Mouse (Mus musculus) neural tube, embryonic 11.5 days (tissue): Measurements from ENCODE around the gene Rcor1. TPM values are rescaled to one million over a fixed set of nuclear protein-coding genes. Genes with fewer than 3 reads are reported as not detected.

ENCODE experiments used
- ATAC-seq: fragments of 200-750 bp; cut with Nextera tagmentation; 2 replicates; pipeline ENCODE4 v1.8.0; 2017; ENCODE audit warnings: moderate number of reproducible peaks, mild to moderate bottlenecking, moderate TSS enrichment, moderate library complexity; ENCODE audit not compliant: insufficient read depth, low FRiP score, low TSS enrichment
- DNase-seq: peaks from one replicate; pipeline ENCODE4 v3.0.0-alpha.2; 2015; ENCODE audit warnings: low spot score
- H3K27ac ChIP-seq: fragments of 300-500 bp; sonication (generic); 2 replicates; pipeline ENCODE4 v1.5.1; 2014; ENCODE audit warnings: low read depth, mild to moderate bottlenecking, low read length
- H3K27me3 ChIP-seq: fragments of 300-500 bp; sonication (generic); 2 replicates; pipeline ENCODE4 v1.6.1; 2014; ENCODE audit warnings: mild to moderate bottlenecking, low read length, mixed read lengths; ENCODE audit not compliant: control insufficient read depth, insufficient read depth
- H3K36me3 ChIP-seq: fragments of 300-500 bp; sonication (generic); 2 replicates; pipeline ENCODE4 v1.6.1; 2014; ENCODE audit warnings: mild to moderate bottlenecking, low read length, moderate library complexity, mixed read lengths; ENCODE audit not compliant: control insufficient read depth, insufficient read depth
- H3K4me1 ChIP-seq: fragments of 300-500 bp; sonication (generic); 2 replicates; pipeline ENCODE4 v1.6.1; 2014; ENCODE audit warnings: low read length, mixed read lengths; ENCODE audit not compliant: control insufficient read depth, insufficient read depth
- H3K4me2 ChIP-seq: fragments of 300-500 bp; sonication (generic); 2 replicates; pipeline ENCODE4 v1.6.1; 2014; ENCODE audit warnings: low read depth, mild to moderate bottlenecking, moderate library complexity
- H3K4me3 ChIP-seq: fragments of 300-500 bp; sonication (generic); 2 replicates; pipeline ENCODE4 v1.5.1; 2014; ENCODE audit warnings: low read depth, low read length
- H3K9ac ChIP-seq: fragments of 300-500 bp; sonication (generic); 2 replicates; pipeline ENCODE4 v1.6.1; 2014; ENCODE audit warnings: mild to moderate bottlenecking, low read length
- H3K9me3 ChIP-seq: fragments of 300-500 bp; sonication (generic); 2 replicates; pipeline ENCODE4 v1.6.1; 2016; ENCODE audit warnings: low read length; ENCODE audit not compliant: control insufficient read depth
- WGBS: fragments of 180-500 bp; shearing (Covaris S2); extraction: QIAGEN DNeasy Blood & Tissue Kit; methylation state at CpG from one replicate; pipeline ENCODE4 v1.1.7; 2014; 5-methylcytosine and 5-hydroxymethylcytosine counted together
- polyA plus RNA-seq: library from polyadenylated mRNA; unstranded; fragments of >200 nt; fragmentation: Nextera tagmentation; extraction: Ambion mirVana; gene quantifications from 2 replicates; pipeline ENCODE4 v1.2.1, GENCODE M21; 2014

Rcor1 gene
- polyA plus RNA-seq, 1 experiment from 2014 or later, result 16.1 TPM

DNA sequence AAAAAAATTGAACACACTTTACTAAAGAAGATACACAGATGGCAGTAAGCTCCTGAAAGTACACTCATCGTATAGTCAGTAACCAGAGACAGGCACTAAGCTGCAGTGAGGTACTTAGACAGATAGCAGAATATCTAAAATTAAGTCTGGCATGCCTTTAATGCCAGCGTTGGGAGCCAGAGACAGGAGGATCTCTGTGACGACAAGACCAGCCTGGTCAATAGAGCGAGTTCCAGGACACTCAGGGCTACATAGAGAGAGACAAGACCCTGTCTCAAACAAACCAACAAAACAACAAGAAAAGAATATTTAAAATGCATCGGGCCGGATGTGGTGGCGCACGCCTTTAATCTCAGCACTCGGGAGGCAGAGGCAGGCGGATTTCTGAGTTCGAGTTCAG lies 41.1 kb upstream of the Rcor1 start:
- Histone ChIP-seq H3K27ac (no peak overlapping the region), H3K4me3 (no peak overlapping the region), H3K9me3 (no peaks in the 10 kb centered on the region), H3K27me3 (no peaks in the 10 kb centered on the region), H3K9ac (no peak overlapping the region), H3K4me1 (no peaks in the 10 kb centered on the region), H3K4me2 (no peak overlapping the region), H3K36me3 (no peaks in the 10 kb centered on the region)
- WGBS, result 94% methylated on average over 11 of the region's 11 CpGs
- no peak for ATAC-seq
- DNase-seq, result no peak

DNA sequence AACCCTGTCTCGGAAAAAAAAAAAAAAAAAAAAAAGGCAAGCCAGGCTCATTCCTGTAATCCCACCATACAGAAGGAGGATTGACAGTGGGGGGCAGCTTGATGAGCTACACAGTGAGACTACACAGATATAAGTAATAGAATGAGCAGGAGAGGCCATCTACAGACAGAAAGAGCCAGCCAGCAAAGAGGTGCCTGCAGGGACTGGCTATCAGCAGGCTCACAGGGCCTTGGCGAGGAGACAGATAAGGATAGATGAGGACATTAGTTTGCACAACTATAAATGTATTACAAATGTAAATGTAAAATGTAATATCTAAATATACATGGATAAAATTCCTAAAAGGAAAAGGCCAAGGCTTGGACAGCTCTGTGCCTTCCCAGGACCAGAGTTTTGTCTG lies 39.3 kb upstream of the Rcor1 start:
- no peak overlapping the region for H3K4me3 ChIP-seq
- 76% methylated on average over 2 of the region's 2 CpGs for WGBS
- DNase-seq, result no peak
- H3K9me3 ChIP-seq, result no peaks in the 10 kb centered on the region
- no peak for ATAC-seq
- no peak overlapping the region for H3K4me2 ChIP-seq
- H3K27ac ChIP-seq, result no peak overlapping the region
- H3K27me3 ChIP-seq, result no peaks in the 10 kb centered on the region
- no peak overlapping the region for H3K9ac ChIP-seq
- H3K36me3 ChIP-seq, result no peaks in the 10 kb centered on the region
- H3K4me1 ChIP-seq, result no peaks in the 10 kb centered on the region

DNA sequence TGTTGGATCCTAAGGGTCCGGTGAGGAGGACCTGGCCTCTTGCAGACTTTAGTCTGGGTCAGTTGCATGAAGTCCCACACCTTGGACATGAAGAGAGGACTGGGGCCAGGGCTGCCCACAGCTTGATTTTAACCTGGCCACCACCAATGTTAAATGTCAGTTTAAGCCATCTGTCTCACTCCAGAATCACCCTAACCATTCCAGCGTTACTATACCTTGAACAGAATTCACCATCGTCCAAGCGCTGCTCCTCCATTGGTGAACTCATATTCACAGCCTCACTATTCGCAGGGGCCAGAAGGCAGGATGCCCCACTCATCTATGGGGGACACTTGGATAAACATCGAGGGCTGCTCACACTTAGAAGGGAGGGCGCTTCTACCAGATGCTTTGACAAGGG lies 38.2 kb upstream of the Rcor1 start:
- Histone ChIP-seq H3K4me1 (no peaks in the 10 kb centered on the region), H3K4me2 (no peak overlapping the region), H3K27ac (no peak overlapping the region), H3K9me3 (no peaks in the 10 kb centered on the region), H3K27me3 (no peaks in the 10 kb centered on the region), H3K9ac (no peak overlapping the region), H3K36me3 (no peaks in the 10 kb centered on the region), H3K4me3 (no peak overlapping the region)
- DNase-seq (no peak), ATAC-seq (no peak)
- WGBS, result 93% methylated on average over 7 of the region's 7 CpGs

DNA sequence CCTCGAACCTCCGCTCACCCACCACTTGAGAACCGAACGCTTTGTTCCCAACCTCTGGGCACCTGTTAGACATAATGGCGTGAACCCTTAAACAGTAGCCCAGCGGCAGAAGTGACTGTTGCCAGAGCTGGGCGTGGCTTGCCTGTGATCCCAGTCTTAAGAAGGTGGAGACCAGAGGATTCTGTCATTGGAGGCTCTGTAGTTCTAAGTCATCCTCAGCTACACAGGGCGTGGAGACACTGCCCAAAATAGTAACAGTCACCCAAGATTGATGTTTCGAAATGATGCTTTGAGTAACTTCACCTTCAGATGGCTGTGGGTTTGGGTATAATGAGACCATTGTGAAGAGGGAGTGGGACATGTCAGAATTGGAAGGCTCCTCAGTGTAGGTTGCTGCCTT lies 35.0 kb upstream of the Rcor1 start:
- no peaks in the 10 kb centered on the region for H3K9me3 ChIP-seq
- WGBS, result 87% methylated on average over 9 of the region's 9 CpGs
- H3K27ac ChIP-seq, result no peak overlapping the region
- H3K9ac ChIP-seq, result no peak overlapping the region
- no peak for ATAC-seq
- DNase-seq, result no peak
- H3K4me1 ChIP-seq, result no peaks in the 10 kb centered on the region
- H3K36me3 ChIP-seq, result no peaks in the 10 kb centered on the region
- no peak overlapping the region for H3K4me3 ChIP-seq
- H3K27me3 ChIP-seq, result no peaks in the 10 kb centered on the region
- no peak overlapping the region for H3K4me2 ChIP-seq

DNA sequence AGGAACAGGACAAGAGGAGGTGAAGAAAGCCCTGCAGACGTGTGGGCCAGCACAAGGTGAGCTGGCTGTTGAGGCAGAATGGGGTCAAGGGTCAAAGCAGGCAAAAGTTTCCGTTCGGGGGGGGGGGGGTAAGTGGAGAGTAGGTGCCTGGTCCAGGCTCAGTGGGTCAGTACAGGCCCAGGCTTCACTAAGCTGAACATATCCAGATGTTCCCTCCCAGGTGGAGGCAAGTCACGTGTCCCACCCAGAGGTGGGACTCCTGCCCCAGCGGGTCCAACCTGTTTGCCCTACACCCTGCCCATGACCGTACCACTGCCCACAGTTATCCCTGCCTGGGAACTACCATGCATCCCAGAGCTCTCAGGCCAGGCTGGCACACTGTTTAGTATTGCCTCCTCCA lies 33.3 kb upstream of the Rcor1 start:
- Histone ChIP-seq H3K4me3 (no peak overlapping the region), H3K36me3 (no peaks in the 10 kb centered on the region), H3K4me2 (no peak overlapping the region), H3K27me3 (no peaks in the 10 kb centered on the region), H3K9ac (no peak overlapping the region), H3K4me1 (no peaks in the 10 kb centered on the region), H3K27ac (no peak overlapping the region), H3K9me3 (no peaks in the 10 kb centered on the region)
- DNase-seq, result no peak
- ATAC-seq, result no peak
- 79% methylated on average over 6 of the region's 6 CpGs for WGBS

DNA sequence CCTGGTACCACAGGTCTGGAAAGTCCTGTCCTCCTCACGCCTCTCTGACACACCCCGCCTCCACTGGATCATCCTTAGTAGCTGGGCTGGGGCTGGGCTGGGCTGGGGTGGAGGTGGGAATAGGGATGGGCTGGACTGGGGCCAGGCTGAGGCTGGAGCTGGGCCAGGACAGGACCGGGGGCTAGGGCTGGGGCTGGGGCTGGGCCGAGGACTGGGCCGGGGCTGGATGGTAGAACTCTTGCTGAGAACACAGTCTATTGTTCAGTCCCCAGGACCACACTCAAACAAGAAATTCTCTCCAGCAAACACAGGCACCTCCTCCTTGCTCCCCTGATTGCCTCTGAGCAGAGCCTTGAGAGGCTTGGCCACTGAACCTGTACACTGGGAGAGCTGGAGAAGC lies 32.8 kb upstream of the Rcor1 start:
- Histone ChIP-seq H3K9me3 (no peaks in the 10 kb centered on the region), H3K9ac (no peak overlapping the region), H3K4me3 (no peak overlapping the region), H3K36me3 (no peaks in the 10 kb centered on the region), H3K4me1 (no peaks in the 10 kb centered on the region), H3K27me3 (no peaks in the 10 kb centered on the region), H3K27ac (no peak overlapping the region), H3K4me2 (no peak overlapping the region)
- no peak for ATAC-seq
- WGBS, result 76% methylated on average over 5 of the region's 5 CpGs
- DNase-seq, result no peak

DNA sequence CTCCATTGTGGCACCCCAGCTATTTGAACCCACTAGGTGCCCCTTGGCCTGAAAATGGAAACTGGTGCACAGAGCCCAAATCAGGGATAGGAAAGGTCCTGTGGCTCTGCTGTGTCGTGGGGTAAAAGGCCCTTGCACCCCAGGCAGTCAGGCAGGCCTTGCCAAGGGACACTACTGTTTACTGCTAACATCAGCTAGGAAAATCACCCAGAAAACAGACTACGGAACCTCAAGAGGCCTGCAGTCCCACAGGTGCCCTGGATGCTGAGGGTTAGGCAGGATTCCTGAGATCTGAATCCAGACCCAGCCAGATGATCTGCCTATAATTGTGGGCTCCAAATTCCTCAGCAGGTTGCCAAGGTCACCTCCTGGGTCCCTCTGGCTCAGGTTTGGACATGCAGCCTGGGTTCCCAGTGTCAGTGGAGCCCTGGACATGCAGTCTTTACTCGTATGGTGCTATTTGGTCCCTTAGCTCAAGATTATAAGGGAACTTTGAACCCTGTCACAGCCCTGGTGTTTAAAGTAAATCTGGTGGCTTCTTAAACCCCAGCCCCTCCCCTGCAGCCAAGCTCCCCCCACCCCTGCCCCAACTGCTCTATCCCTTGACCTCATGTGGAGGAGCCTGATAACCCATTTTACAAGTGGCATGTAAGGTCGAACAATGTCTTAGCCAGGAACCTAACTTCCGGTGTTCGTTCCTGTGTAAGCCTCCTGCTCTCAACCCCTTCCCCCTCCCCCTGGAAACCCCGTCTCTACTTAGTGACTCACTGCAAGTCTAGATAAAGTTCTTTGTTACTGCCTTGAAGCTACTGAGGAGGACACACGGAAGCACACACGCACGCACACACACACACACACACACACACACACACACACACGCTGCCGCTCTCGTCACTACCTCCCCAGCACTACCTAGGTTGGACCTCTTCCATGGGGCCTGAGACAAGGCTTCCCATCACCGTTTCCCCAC lies 31.7 kb upstream of the Rcor1 start:
- no peaks in the 10 kb centered on the region for H3K27me3 ChIP-seq
- H3K9me3 ChIP-seq, result no peaks in the 10 kb centered on the region
- H3K36me3 ChIP-seq, result no peaks in the 10 kb centered on the region
- no peak for DNase-seq
- H3K4me2 ChIP-seq, result no peak overlapping the region
- no peak overlapping the region for H3K9ac ChIP-seq
- WGBS, result 83% methylated on average over 14 of the region's 14 CpGs
- H3K4me3 ChIP-seq, result no peak overlapping the region
- no peak overlapping the region for H3K27ac ChIP-seq
- no peaks in the 10 kb centered on the region for H3K4me1 ChIP-seq
- no peak for ATAC-seq

DNA sequence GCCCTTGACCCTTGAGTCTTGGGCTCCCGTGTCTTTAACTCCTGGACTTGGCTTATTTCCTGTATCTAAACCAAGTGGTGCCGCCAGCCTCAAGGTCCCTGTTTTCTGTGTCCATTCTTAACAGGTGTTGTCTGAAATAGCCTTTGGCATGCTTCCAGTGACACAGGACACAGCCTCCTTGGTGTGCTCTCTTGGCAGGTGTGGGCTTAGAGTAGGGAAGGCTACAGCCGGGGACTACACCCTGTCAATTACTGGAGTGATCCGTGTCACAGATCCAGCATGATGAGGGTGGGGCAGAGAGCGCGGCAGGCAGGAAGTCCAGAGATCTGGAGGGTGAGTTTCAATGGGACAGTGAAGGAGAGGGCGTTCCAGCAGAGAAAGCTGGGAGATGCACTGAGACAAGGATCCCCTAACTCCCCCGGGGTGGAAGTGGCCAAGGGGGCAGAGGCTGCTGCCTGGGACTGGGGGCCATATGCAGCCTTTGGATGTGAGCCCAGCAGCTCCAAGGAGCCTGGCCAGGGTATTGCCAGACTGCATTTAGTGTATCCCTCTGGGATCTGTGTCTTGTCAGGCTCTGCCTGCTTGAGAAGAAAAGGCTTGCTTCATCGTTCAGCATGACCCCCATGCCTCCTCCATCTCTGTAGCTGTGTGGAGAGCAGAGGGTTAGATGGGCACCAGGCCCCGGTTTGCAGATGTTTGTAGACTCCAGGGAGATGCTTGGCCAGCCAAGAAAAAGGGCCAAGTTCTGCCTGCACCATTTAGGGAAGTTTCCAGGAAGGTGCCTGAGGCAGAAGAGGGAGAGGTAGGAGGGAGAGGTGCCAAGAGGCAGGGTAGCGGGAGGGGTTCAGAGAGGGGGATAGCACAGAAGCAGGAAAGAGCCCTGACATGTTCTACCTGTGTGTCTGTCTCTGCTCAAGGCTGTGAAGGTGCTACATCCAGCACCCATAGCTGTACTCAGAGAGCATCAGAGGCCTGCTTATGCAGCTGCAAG lies 30.4 kb upstream of the Rcor1 start:
- no peak overlapping the region for H3K9ac ChIP-seq
- no peak overlapping the region for H3K27ac ChIP-seq
- 75% methylated on average over 11 of the region's 11 CpGs for WGBS
- no peak overlapping the region for H3K4me3 ChIP-seq
- no peak for DNase-seq
- no peaks in the 10 kb centered on the region for H3K4me1 ChIP-seq
- ATAC-seq, result no peak
- no peaks in the 10 kb centered on the region for H3K36me3 ChIP-seq
- no peaks in the 10 kb centered on the region for H3K27me3 ChIP-seq
- H3K4me2 ChIP-seq, result no peak overlapping the region
- no peaks in the 10 kb centered on the region for H3K9me3 ChIP-seq
